Mouse (Mus musculus): Measurements from ENCODE around the gene Foxj3.
"Not testable (repeated sequence)": the region's sequence is repeated elsewhere in the genome, so short reads cannot be mapped to it uniquely, and the experiment has no call there.

Gene Foxj3

GRCm38 (mm10) chr4:119536615-119537014, at the start of gene Foxj3:
TSS of gene Foxj3 (plus strand) at chr4:119537004.
- not testable (repeated sequence) for DNase-seq (ENCODE audit: low spot score in 2 of 2)

- no peak for DNase-seq (ENCODE audit: low spot score in 2 of 2)
Observed at GRCm38 (mm10) chr4:119489666-119490065, 47.1 kb upstream of the Foxj3 start.

GRCm38 (mm10) chr4:119490806-119491205, 46.0 kb upstream of the Foxj3 start:
- no peak for DNase-seq (ENCODE audit: low spot score in 2 of 2)

GRCm38 (mm10) chr4:119492291-119492932, 44.4 kb upstream of the Foxj3 start, which contains the start of gene Rimkla:
TSS of gene Rimkla (minus strand) at chr4:119492628.
- DNase-seq (ENCODE audit: low spot score in 2 of 2) = peak; percentile 43 to 64

- no peak for DNase-seq (ENCODE audit: low spot score in 2 of 2)
Observed at GRCm38 (mm10) chr4:119492933-119493327, 43.9 kb upstream of the Foxj3 start.

- DNase-seq (ENCODE audit: low spot score in 2 of 2) = no peak
Observed at GRCm38 (mm10) chr4:119498319-119498848, 38.4 kb upstream of the Foxj3 start.

GRCm38 (mm10) chr4:119511591-119511990, 25.2 kb upstream of the Foxj3 start:
- no peak for DNase-seq (ENCODE audit: low spot score in 2 of 2)

- DNase-seq (ENCODE audit: low spot score in 2 of 2) = no peak
Observed at GRCm38 (mm10) chr4:119512731-119513141, 24.1 kb upstream of the Foxj3 start.

- DNase-seq (ENCODE audit: low spot score in 2 of 2) = no peak
Observed at GRCm38 (mm10) chr4:119523575-119523974, 13.2 kb upstream of the Foxj3 start.

- DNase-seq (ENCODE audit: low spot score in 2 of 2) = no peak
Observed at GRCm38 (mm10) chr4:119524010-119524409, 12.8 kb upstream of the Foxj3 start.

GRCm38 (mm10) chr4:119524466-119524865, 12.3 kb upstream of the Foxj3 start:
- no peak for DNase-seq (ENCODE audit: low spot score in 2 of 2)

- no peak for DNase-seq (ENCODE audit: low spot score in 2 of 2)
Observed at GRCm38 (mm10) chr4:119526329-119526845, 10.4 kb upstream of the Foxj3 start.

GRCm38 (mm10) chr4:119531813-119532212, 5.0 kb upstream of the Foxj3 start:
- DNase-seq (ENCODE audit: low spot score in 2 of 2) = no peak

- DNase-seq (ENCODE audit: low spot score in 2 of 2) = no peak
Observed at GRCm38 (mm10) chr4:119535103-119535502, 1.7 kb upstream of the Foxj3 start.

GRCm38 (mm10) chr4:119537436-119537835, 632 bp downstream of the Foxj3 start:
- DNase-seq (ENCODE audit: low spot score in 2 of 2) = no peak

- peak; percentile 94 to 96 for DNase-seq (ENCODE audit: low spot score in 2 of 2)
Observed at GRCm38 (mm10) chr4:119539031-119539824, 2.4 kb downstream of the Foxj3 start, which contains the start of gene Frg2f1. TSS of gene Frg2f1 (minus strand) at chr4:119539529.

- peak in 1 of 2 experiments; percentile 49 for DNase-seq (ENCODE audit: low spot score in 2 of 2)
Observed at GRCm38 (mm10) chr4:119539836-119540532, 3.2 kb downstream of the Foxj3 start.

- no peak for DNase-seq (ENCODE audit: low spot score in 2 of 2)
Observed at GRCm38 (mm10) chr4:119540533-119540890, 3.7 kb downstream of the Foxj3 start.

GRCm38 (mm10) chr4:119550864-119551263, 14.1 kb downstream of the Foxj3 start:
- DNase-seq (ENCODE audit: low spot score in 2 of 2) = no peak

- DNase-seq (ENCODE audit: low spot score in 2 of 2) = no peak
Observed at GRCm38 (mm10) chr4:119555466-119555865, 18.7 kb downstream of the Foxj3 start.

GRCm38 (mm10) chr4:119563136-119563535, 26.3 kb downstream of the Foxj3 start:
- DNase-seq (ENCODE audit: low spot score in 2 of 2) = no peak

- DNase-seq (ENCODE audit: low spot score in 2 of 2) = no peak
Observed at GRCm38 (mm10) chr4:119566322-119566835, 29.6 kb downstream of the Foxj3 start.
